Mouse (Mus musculus) megakaryocyte, embryonic 14.5 days (primary cell): ENCODE data around the gene Rassf7. TPM values are rescaled to one million over a fixed set of nuclear protein-coding genes. Genes with fewer than 3 reads are reported as not detected.

Experiments
- H3K27me3 ChIP-seq: replicated peaks from 2 replicates; pipeline ENCODE3; 2012; ENCODE audit warnings: inconsistent platforms
- H3K36me3 ChIP-seq: replicated peaks from 2 replicates; pipeline ENCODE3; 2012; ENCODE audit warnings: low read length, inconsistent platforms, mixed read lengths
- H3K4me1 ChIP-seq: 2 replicates; pipeline ENCODE4 v1.6.1; 2012; ENCODE audit warnings: inconsistent platforms
- H3K4me3 ChIP-seq: replicated peaks from 2 replicates; pipeline ENCODE3; 2012; ENCODE audit warnings: moderate library complexity, mild to moderate bottlenecking, inconsistent platforms
- H3K9me3 ChIP-seq: 2 replicates; pipeline ENCODE4 v1.6.1; 2012; ENCODE audit warnings: inconsistent platforms
- FLI1 ChIP-seq: IDR thresholded peaks from 2 replicates; pipeline ENCODE4 v1.6.1; 2012; ENCODE audit warnings: low read length, inconsistent platforms, mixed read lengths
- GATA1 ChIP-seq: IDR thresholded peaks from 3 replicates; pipeline ENCODE4 v1.6.1; 2012; ENCODE audit warnings: mixed read lengths, low read length, inconsistent platforms, borderline replicate concordance
- polyA plus RNA-seq: library from polyadenylated mRNA; stranded (reverse); fragments of >175 nt; gene quantifications from 2 replicates; pipeline ENCODE4 v1.2.3, GENCODE M21; 2012; ENCODE audit warnings: low replicate concordance; ENCODE audit not compliant: insufficient read depth

Gene Rassf7
- polyA plus RNA-seq, 1 experiment: 3.6 TPM

- H3K4me3 ChIP-seq: peak within 1 kb of the TSS; percentile 97
- TF ChIP-seq GATA1 (no peak), FLI1 (no peak)
- H3K9me3 ChIP-seq: no peaks in the 10 kb centered on the region
- H3K4me1 ChIP-seq: peaks cover 65% of the 10 kb centered on the region
- H3K36me3 ChIP-seq: peaks cover 20% of the 10 kb centered on the region
- H3K27me3 ChIP-seq: peaks cover 47% of the 10 kb centered on the region
These were observed 1.9 kb upstream of the Rassf7 start, which contains the start of gene Lmntd2 for GRCm38 (mm10) chr7:141213605-141214235. Gene Lmntd2, minus strand, starts transcription at chr7:141214080.

- no peaks in the 10 kb centered on the region for H3K9me3 ChIP-seq
- H3K36me3 ChIP-seq: peaks cover 25% of the 10 kb centered on the region
- H3K4me1 ChIP-seq: peaks cover 71% of the 10 kb centered on the region
- TF ChIP-seq FLI1 (no peak), GATA1 (no peak)
- no peak overlapping the region for H3K4me3 ChIP-seq
- peaks cover 43% of the 10 kb centered on the region for H3K27me3 ChIP-seq
These were observed 1.4 kb upstream of the Rassf7 start for GRCm38 (mm10) chr7:141214310-141214709.

DNA sequence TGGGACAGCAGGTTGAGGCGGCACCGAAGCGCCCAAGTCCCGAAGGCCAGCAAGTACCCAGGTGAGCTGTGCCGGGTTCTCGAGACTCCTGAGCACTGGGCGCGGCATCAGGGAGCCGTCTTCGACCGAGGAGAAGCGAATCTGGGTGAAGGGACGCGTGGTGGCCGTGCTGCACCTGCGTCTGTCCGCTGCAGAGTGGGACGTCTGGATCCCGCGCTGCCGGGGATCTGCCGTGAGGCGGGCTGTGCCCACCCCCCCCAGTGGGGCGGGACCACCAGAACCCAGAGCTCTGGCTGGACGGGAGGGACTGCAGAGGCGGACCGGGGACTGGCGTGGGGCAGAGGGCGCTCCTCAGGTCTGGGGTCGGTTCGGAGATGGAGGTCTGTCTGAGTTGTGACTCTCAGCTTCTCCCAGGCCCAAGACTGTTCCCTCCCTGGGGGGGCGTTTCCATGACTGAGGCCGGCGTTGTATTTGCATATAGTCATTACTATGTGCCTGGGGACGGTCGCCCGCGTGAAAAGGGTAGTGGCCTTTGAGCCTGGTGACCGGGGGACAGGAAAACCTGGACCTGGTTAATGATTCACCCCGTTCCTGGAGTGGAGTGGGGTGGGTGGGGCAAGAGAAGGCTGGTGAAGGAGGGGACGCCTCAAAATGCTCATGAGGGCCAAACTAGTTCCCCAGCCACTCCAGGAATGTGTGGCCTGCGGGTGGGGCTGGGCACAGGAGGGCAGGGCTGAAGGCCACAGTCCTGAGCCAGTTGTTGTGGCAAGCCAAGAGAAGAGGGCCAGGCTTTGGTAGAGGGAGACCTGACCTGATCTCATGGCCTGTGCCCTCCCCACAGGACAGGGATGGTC is 447 bp downstream of the Rassf7 start:
- Histone ChIP-seq H3K4me3 (peak overlapping the region; percentile 97), H3K9me3 (no peaks in the 10 kb centered on the region), H3K4me1 (peaks cover 85% of the 10 kb centered on the region), H3K27me3 (peaks cover 26% of the 10 kb centered on the region), H3K36me3 (peaks cover 43% of the 10 kb centered on the region)
- TF ChIP-seq FLI1: no peak
- no peak for TF ChIP-seq GATA1

DNA sequence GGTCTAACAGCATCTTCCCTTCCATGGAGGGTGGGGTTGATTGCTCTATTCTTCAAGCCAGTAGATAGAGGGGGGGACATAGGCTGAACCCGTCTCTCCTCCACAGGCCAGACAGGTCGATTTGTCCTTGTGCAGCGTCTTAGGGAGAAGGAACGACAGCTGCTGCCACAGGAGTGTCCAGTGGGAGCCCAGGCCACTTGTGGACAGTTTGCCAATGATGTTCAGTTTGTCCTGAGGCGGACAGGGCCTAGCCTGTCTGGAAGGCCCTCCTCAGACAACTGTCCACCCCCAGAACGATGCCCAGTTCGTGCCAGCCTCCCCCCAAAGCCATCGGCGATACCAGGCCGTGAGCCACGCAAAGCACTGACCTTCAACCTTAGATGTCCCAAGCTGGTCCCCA is 1.2 kb downstream of the Rassf7 start:
- Histone ChIP-seq H3K4me3 (peak overlapping the region; percentile 97), H3K9me3 (no peaks in the 10 kb centered on the region), H3K4me1 (peaks cover 89% of the 10 kb centered on the region), H3K27me3 (peaks cover 18% of the 10 kb centered on the region), H3K36me3 (peaks cover 43% of the 10 kb centered on the region)
- no peak for TF ChIP-seq GATA1
- TF ChIP-seq FLI1: no peak

DNA sequence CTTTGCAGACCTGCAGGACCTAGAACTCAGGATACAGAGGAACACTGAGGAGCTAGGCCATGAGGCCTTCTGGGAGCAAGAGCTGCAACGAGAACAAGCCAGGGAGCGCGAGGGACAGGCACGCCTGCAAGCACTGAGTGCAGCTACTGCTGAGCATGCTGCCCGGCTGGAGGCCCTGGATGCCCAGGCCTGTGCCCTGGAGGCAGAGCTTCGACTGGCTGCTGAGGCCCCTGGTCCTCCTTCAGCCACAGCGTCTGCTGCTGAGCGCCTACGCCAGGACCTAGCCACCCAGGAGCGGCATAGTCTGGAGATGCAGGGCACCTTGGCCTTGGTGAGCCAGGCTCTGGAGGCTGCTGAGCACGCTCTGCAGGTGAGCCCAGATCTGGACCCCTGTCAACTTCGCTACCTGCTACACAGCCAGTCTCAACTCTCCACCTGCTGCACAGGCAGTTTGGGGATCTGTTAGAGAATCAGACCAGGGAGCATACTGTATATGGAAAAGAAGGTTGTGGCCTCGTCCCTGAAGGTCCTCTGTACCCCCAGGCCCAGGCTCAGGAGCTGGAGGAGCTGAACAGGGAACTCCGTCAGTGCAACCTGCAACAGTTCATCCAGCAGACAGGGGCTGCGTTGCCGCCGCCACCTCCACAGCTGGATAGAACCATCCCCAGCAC is 1.8 kb downstream of the Rassf7 start:
- H3K4me3 ChIP-seq: peak overlapping the region; percentile 97
- no peaks in the 10 kb centered on the region for H3K9me3 ChIP-seq
- peaks cover 43% of the 10 kb centered on the region for H3K36me3 ChIP-seq
- TF ChIP-seq FLI1 (no peak), GATA1 (no peak)
- H3K4me1 ChIP-seq: peaks cover 90% of the 10 kb centered on the region
- peaks cover 13% of the 10 kb centered on the region for H3K27me3 ChIP-seq

GRCm38 (mm10) chr7:141218141-141218540 is 2.5 kb downstream of the Rassf7 start:
- Histone ChIP-seq H3K4me3 (peak overlapping the region; percentile 42), H3K36me3 (peaks cover 43% of the 10 kb centered on the region), H3K4me1 (peaks cover 90% of the 10 kb centered on the region), H3K9me3 (no peaks in the 10 kb centered on the region), H3K27me3 (peaks cover 9% of the 10 kb centered on the region)
- TF ChIP-seq GATA1: no peak
- no peak for TF ChIP-seq FLI1

DNA sequence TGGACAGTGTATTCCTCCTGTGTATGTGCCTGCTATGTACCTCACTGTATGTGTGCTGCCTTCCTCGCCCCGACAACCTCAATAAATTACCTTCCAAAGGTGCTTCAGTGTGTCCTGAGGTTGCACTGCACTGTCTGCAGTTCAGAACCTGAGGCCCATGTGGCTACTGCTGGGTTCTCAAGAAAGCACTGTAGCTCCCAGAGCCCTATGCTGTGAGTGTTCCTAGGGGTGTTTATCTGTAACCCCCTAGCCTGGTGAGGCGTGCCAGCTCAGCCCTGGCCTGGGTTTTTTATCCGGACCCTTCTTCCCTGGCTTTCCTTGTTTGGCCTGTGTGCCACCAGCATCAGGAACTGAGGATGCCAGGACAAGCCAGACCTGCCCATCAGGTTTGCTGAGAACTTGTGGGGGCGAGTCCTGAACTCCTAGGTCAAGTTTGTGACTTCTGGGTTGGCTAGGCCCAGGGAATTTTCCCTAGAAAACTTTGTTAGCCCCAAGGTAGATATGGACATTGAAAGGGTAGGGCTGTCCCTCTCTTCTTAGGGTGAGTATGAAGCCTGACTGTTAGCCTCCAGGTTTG is 3.0 kb downstream of the Rassf7 start:
- H3K9me3 ChIP-seq: no peaks in the 10 kb centered on the region
- H3K27me3 ChIP-seq: peaks cover 4% of the 10 kb centered on the region
- H3K4me1 ChIP-seq: peaks cover 88% of the 10 kb centered on the region
- H3K36me3 ChIP-seq: peaks cover 43% of the 10 kb centered on the region
- H3K4me3 ChIP-seq: peak overlapping the region; percentile 42
- TF ChIP-seq GATA1 (no peak), FLI1 (no peak)

- H3K9me3 ChIP-seq: no peaks in the 10 kb centered on the region
- TF ChIP-seq FLI1: no peak
- no peak for TF ChIP-seq GATA1
- no peaks in the 10 kb centered on the region for H3K27me3 ChIP-seq
- H3K36me3 ChIP-seq: peaks cover 43% of the 10 kb centered on the region
- peak overlapping the region; percentile 99 for H3K4me3 ChIP-seq
- peaks cover 85% of the 10 kb centered on the region for H3K4me1 ChIP-seq
These were observed 4.0 kb downstream of the Rassf7 start for GRCm38 (mm10) chr7:141219558-141220099.

GRCm38 (mm10) chr7:141220377-141220776 is 4.7 kb downstream of the Rassf7 start:
- TF ChIP-seq GATA1: no peak
- no peak for TF ChIP-seq FLI1
- H3K4me3 ChIP-seq: peak overlapping the region; percentile 99
- H3K4me1 ChIP-seq: peaks cover 79% of the 10 kb centered on the region
- H3K36me3 ChIP-seq: peaks cover 43% of the 10 kb centered on the region
- no peaks in the 10 kb centered on the region for H3K27me3 ChIP-seq
- H3K9me3 ChIP-seq: no peaks in the 10 kb centered on the region
